Comparison of ENCODE assay signal across 21 mouse cellular contexts in the genomic region with DNA sequence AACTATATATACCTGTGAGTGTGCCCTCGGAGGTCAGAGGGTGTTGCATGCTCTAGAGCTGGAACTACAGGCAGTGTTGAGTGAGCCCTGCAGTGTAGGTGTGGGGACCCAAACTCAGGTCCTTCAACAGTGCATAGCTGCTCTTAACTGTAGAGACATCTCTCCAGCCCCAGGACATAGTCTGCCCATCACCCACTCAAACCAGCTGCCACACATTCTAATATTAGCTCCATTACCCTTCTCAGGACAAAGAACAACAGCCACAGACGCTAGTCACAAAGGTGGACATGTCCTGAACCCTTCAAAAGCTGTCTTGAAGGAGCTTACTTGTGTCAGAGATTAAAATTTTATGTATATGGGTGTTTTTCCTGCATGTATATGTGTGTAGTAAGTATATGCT. TPM values are rescaled to one million over a fixed set of nuclear protein-coding genes. Genes with fewer than 3 reads are reported as not detected.
DNase-seq lines count a peak whose midpoint lies in the region; ATAC-seq and TF ChIP-seq lines count a peak whose summit lies in the region.
"Had no signal": no experiment of that assay in that cellular context is flagged by ENCODE, and none has a peak within 500 bp of the region (broad histone marks: within the 10 kb centered on the region; RNA-seq: fewer than 3 reads in every experiment).

No protein-coding gene starts in this region.

- intact Hi-C loops in heart, adult 2 months (cut with DNase I): no loop called here

- TF ChIP-seq EP300 in heart, adult 2 months (IDR thresholded peaks at IDR 0.05; ENCODE audit: insufficient read depth, low read depth, low read length): 0 out of 2 replicates have a peak, but pooled peaks have one; percentile 16
- no peak for TF ChIP-seq EP300 in heart, postnatal 0 days (IDR thresholded peaks at IDR 0.05; ENCODE audit: low read depth)

- no peaks in the 10 kb centered on the region for H3K9me3 ChIP-seq in heart, embryonic 12.5 days (replicated peaks)
- H3K9me3 ChIP-seq in heart, embryonic 11.5 days (replicated peaks; ENCODE audit: control insufficient read depth, low read length): no peaks in the 10 kb centered on the region
- no peaks in the 10 kb centered on the region for H3K9me3 ChIP-seq in heart, embryonic 15.5 days (replicated peaks)
- no peaks in the 10 kb centered on the region for H3K9me3 ChIP-seq in heart, postnatal 0 days (replicated peaks; ENCODE audit: control insufficient read depth, low read length)
- no peaks in the 10 kb centered on the region for H3K9me3 ChIP-seq in liver, embryonic 12.5 days (replicated peaks)
- H3K9me3 ChIP-seq: embryonic facial prominence, embryonic 12.5 days; embryonic facial prominence, embryonic 15.5 days; hindbrain, embryonic 10.5 days; hindbrain, embryonic 13.5 days; intestine, embryonic 15.5 days had no signal

- TF ChIP-seq POLR2A in heart, adult 2 months (IDR thresholded peaks at IDR 0.05; ENCODE audit: insufficient read depth, low read depth, low read length): no peak

- peak overlapping the region; percentile 64 for H3K27ac ChIP-seq in heart, adult 2 months
- no peak overlapping the region; the same call in 1 of the 2 replicates for H3K27ac ChIP-seq in heart, embryonic 12.5 days (ENCODE audit: poor library complexity, severe bottlenecking)
- 0 out of 2 replicates have a peak overlapping the region, but pooled peaks have one; percentile 22 for H3K27ac ChIP-seq in heart, embryonic 11.5 days (ENCODE audit: low read depth, low read length)
- peak overlapping the region; percentile 2; the same call in 1 of the 2 replicates for H3K27ac ChIP-seq in heart, embryonic 15.5 days
- peak overlapping the region; percentile 60 for H3K27ac ChIP-seq in heart, postnatal 0 days (ENCODE audit: low read depth)
- H3K27ac ChIP-seq in liver, embryonic 12.5 days: no peak overlapping the region
- H3K27ac ChIP-seq: embryonic facial prominence, embryonic 12.5 days; embryonic facial prominence, embryonic 15.5 days; hindbrain, embryonic 10.5 days; hindbrain, embryonic 13.5 days; intestine, embryonic 15.5 days had no signal

- WGBS in heart, adult 2 months: 62% methylated on average over 2 of the region's 2 CpGs
- 59% methylated on average over 2 of the region's 2 CpGs for WGBS in heart, embryonic 12.5 days
- WGBS in heart, embryonic 11.5 days (ENCODE audit: insufficient replicate concordance): 70% methylated on average over 2 of the region's 2 CpGs
- WGBS in heart, embryonic 15.5 days: 70% methylated on average over 2 of the region's 2 CpGs
- 62% methylated on average over 2 of the region's 2 CpGs for WGBS in heart, postnatal 0 days
- WGBS in liver, embryonic 12.5 days (ENCODE audit: insufficient replicate concordance): 86% methylated on average over 2 of the region's 2 CpGs

- H3K36me3 ChIP-seq in heart, adult 2 months (ENCODE audit: control insufficient read depth, insufficient read depth, low read length): peaks cover 21% of the 10 kb centered on the region
- peaks cover 57% of the 10 kb centered on the region for H3K36me3 ChIP-seq in heart, embryonic 12.5 days
- H3K36me3 ChIP-seq in heart, embryonic 11.5 days (ENCODE audit: control insufficient read depth, insufficient read depth, low read length): peaks cover 15% of the 10 kb centered on the region
- peaks cover 19% of the 10 kb centered on the region for H3K36me3 ChIP-seq in heart, embryonic 15.5 days
- peaks cover 33% of the 10 kb centered on the region for H3K36me3 ChIP-seq in heart, postnatal 0 days (replicated peaks; ENCODE audit: control insufficient read depth, insufficient read depth, low read length)
- H3K36me3 ChIP-seq in liver, embryonic 12.5 days: peaks cover 70% of the 10 kb centered on the region

- peak in 1 of 2 experiments; percentile 34 for DNase-seq in heart, adult 2 months
- no peak for DNase-seq in heart, postnatal 4 days
- peak; percentile 24 for DNase-seq in heart, postnatal 0 days (ENCODE audit: low spot score)
- DNase-seq in frontal cortex, postnatal 36 days (ENCODE audit: low spot score in 2 of 2): no peak
- DNase-seq: cerebellum, adult 11 months; forebrain, postnatal 0 days; kidney, adult 11 months; kidney, adult 8-10 months had no signal

- H3K4me3 ChIP-seq in heart, adult 2 months: no peak overlapping the region
- H3K4me3 ChIP-seq in heart, embryonic 12.5 days: no peak overlapping the region
- no peak overlapping the region for H3K4me3 ChIP-seq in heart, embryonic 11.5 days (ENCODE audit: low read depth, low read length)
- no peak overlapping the region for H3K4me3 ChIP-seq in heart, embryonic 15.5 days
- H3K4me3 ChIP-seq in heart, postnatal 0 days (ENCODE audit: low read depth, low read length): no peak overlapping the region
- no peak overlapping the region for H3K4me3 ChIP-seq in liver, embryonic 12.5 days
- H3K4me3 ChIP-seq: embryonic facial prominence, embryonic 12.5 days; embryonic facial prominence, embryonic 15.5 days; hindbrain, embryonic 10.5 days; hindbrain, embryonic 13.5 days; intestine, embryonic 15.5 days had no signal

- no peaks in the 10 kb centered on the region; the same call in 1 of the 2 replicates for H3K79me2 ChIP-seq in heart, adult 2 months (replicated peaks; ENCODE audit: control insufficient read depth, insufficient read depth, low read length)

- H3K27me3 ChIP-seq in heart, adult 2 months (ENCODE audit: control insufficient read depth, insufficient read depth, low read length): no peaks in the 10 kb centered on the region
- H3K27me3 ChIP-seq in heart, embryonic 12.5 days (replicated peaks): no peaks in the 10 kb centered on the region
- H3K27me3 ChIP-seq in heart, embryonic 11.5 days (ENCODE audit: control insufficient read depth, insufficient read depth, low read length): no peaks in the 10 kb centered on the region
- no peaks in the 10 kb centered on the region for H3K27me3 ChIP-seq in heart, embryonic 15.5 days
- H3K27me3 ChIP-seq in heart, postnatal 0 days (ENCODE audit: control insufficient read depth, insufficient read depth, low read length): no peaks in the 10 kb centered on the region
- H3K27me3 ChIP-seq in liver, embryonic 12.5 days (replicated peaks): no peaks in the 10 kb centered on the region
- H3K27me3 ChIP-seq: embryonic facial prominence, embryonic 12.5 days; embryonic facial prominence, embryonic 15.5 days; hindbrain, embryonic 13.5 days; intestine, embryonic 15.5 days had no signal

- no peak overlapping the region for H3K9ac ChIP-seq in heart, adult 2 months (ENCODE audit: low read depth, low read length)
- H3K9ac ChIP-seq in heart, embryonic 12.5 days: no peak overlapping the region
- H3K9ac ChIP-seq in heart, embryonic 11.5 days (ENCODE audit: low read depth, low read length): no peak overlapping the region
- H3K9ac ChIP-seq in heart, embryonic 15.5 days: no peak overlapping the region
- H3K9ac ChIP-seq in heart, postnatal 0 days (replicated peaks; ENCODE audit: low read depth, low read length): no peak overlapping the region; the same call in 1 of the 2 replicates
- no peak overlapping the region for H3K9ac ChIP-seq in liver, embryonic 12.5 days
- H3K9ac ChIP-seq: embryonic facial prominence, embryonic 12.5 days; embryonic facial prominence, embryonic 15.5 days; forebrain, postnatal 0 days; hindbrain, embryonic 13.5 days; intestine, embryonic 15.5 days had no signal

- peaks cover 10% of the 10 kb centered on the region for H3K4me1 ChIP-seq in heart, adult 2 months (ENCODE audit: control insufficient read depth, insufficient read depth, low read length)
- H3K4me1 ChIP-seq in heart, embryonic 12.5 days (replicated peaks): peaks cover 28% of the 10 kb centered on the region
- H3K4me1 ChIP-seq in heart, embryonic 11.5 days (ENCODE audit: control insufficient read depth, insufficient read depth, low read length): 0 out of 2 replicates have a peak, but pooled peaks cover 6% of the 10 kb centered on the region
- peaks cover 24% of the 10 kb centered on the region for H3K4me1 ChIP-seq in heart, embryonic 15.5 days (replicated peaks)
- H3K4me1 ChIP-seq in heart, postnatal 0 days (ENCODE audit: control insufficient read depth, insufficient read depth): peaks cover 16% of the 10 kb centered on the region; the same call in 1 of the 2 replicates
- no peaks in the 10 kb centered on the region for H3K4me1 ChIP-seq in liver, embryonic 12.5 days
- H3K4me1 ChIP-seq: embryonic facial prominence, embryonic 12.5 days; hindbrain, embryonic 10.5 days; intestine, embryonic 15.5 days had no signal

- no peak overlapping the region for H3K4me2 ChIP-seq in heart, embryonic 12.5 days
- H3K4me2 ChIP-seq in heart, embryonic 11.5 days: no peak overlapping the region
- no peak overlapping the region for H3K4me2 ChIP-seq in heart, embryonic 15.5 days
- no peak overlapping the region for H3K4me2 ChIP-seq in heart, postnatal 0 days (ENCODE audit: low read depth, low read length)
- no peak overlapping the region for H3K4me2 ChIP-seq in liver, embryonic 12.5 days
- H3K4me2 ChIP-seq: embryonic facial prominence, embryonic 12.5 days; embryonic facial prominence, embryonic 15.5 days; hindbrain, embryonic 13.5 days; intestine, embryonic 15.5 days had no signal

- TF ChIP-seq CTCF in heart, adult 2 months (IDR thresholded peaks at IDR 0.05): no peak
- TF ChIP-seq CTCF in heart, postnatal 0 days (IDR thresholded peaks at IDR 0.05; ENCODE audit: low read depth): no peak

- no peak for ATAC-seq in heart, embryonic 12.5 days (ENCODE audit: insufficient number of reproducible peaks, low FRiP score)
- no peak for ATAC-seq in heart, embryonic 11.5 days (replicated peaks; ENCODE audit: insufficient number of reproducible peaks, low FRiP score, low TSS enrichment)
- ATAC-seq in heart, embryonic 15.5 days (replicated peaks; ENCODE audit: insufficient number of reproducible peaks, insufficient read depth, low FRiP score, low read depth): 0 out of 2 replicates have a peak, but pooled peaks have one; percentile 40
- ATAC-seq in heart, postnatal 0 days (ENCODE audit: insufficient read depth, low read depth): peak; percentile 59; the same call in 1 of the 2 replicates
- ATAC-seq in liver, embryonic 12.5 days: no peak
- ATAC-seq: CD4-positive, CD25-positive, alpha-beta regulatory T cell, adult 4 months; forebrain, embryonic 14.5 days; forebrain, postnatal 0 days; intestine, embryonic 15.5 days had no signal

RNA-seq across cellular contexts. Expression of a gene that starts 15.3 kb away (rescaled TPM):
- total RNA-seq in heart, adult 2 months (2021): 100 to 1,000 TPM; 206 to 238 TPM
- polyA plus RNA-seq in heart, adult 2 months (2012; rRNA removed): 79.7 and 140 TPM in 2 replicates
- 60.5 and 63.6 TPM in 2 replicates for polyA plus RNA-seq in heart, embryonic 12.5 days (2016; fragmentation: Nextera tagmentation; extraction: Ambion mirVana)
- polyA plus RNA-seq in heart, embryonic 11.5 days (2014; fragmentation: Nextera tagmentation; extraction: Ambion mirVana): 49.8 and 51.6 TPM in 2 replicates
- 100 to 1,000 TPM; 113 to 114 TPM for total RNA-seq in heart, postnatal 4 days (2021)
- polyA plus RNA-seq in heart, embryonic 15.5 days (2015; fragmentation: Nextera tagmentation; extraction: Ambion mirVana): 49.6 and 51.0 TPM in 2 replicates
- total RNA-seq in heart, postnatal 0 days (2014; rRNA removed; ENCODE audit: low replicate concordance): 48.8 and 52.5 TPM in 2 replicates
- polyA plus RNA-seq in heart, postnatal 0 days (2015; fragmentation: Nextera tagmentation; extraction: Ambion mirVana): 56.4 and 56.6 TPM in 2 replicates
- polyA plus RNA-seq in liver, embryonic 12.5 days (2016; fragmentation: Nextera tagmentation; extraction: Ambion mirVana): 12.4 and 14.7 TPM in 2 replicates

RNA-seq across cellular contexts. Expression of a gene that starts 54.7 kb away (rescaled TPM):
- 1 to 10 TPM; 5.9 to 6.8 TPM for total RNA-seq in heart, adult 2 months (2021)
- 1.5 TPM in 2 replicates for polyA plus RNA-seq in heart, adult 2 months (2012; rRNA removed)
- polyA plus RNA-seq in heart, embryonic 12.5 days (2016; fragmentation: Nextera tagmentation; extraction: Ambion mirVana): 1.4 and 1.7 TPM in 2 replicates
- polyA plus RNA-seq in heart, embryonic 11.5 days (2014; fragmentation: Nextera tagmentation; extraction: Ambion mirVana): 1.7 and 2.8 TPM in 2 replicates
- 1 to 10 TPM; 4.9 to 5.4 TPM for total RNA-seq in heart, postnatal 4 days (2021)
- polyA plus RNA-seq in heart, embryonic 15.5 days (2015; fragmentation: Nextera tagmentation; extraction: Ambion mirVana): 0.83 and 2.7 TPM in 2 replicates
- 2.6 and 5.6 TPM in 2 replicates for total RNA-seq in heart, postnatal 0 days (2014; rRNA removed; ENCODE audit: low replicate concordance)
- polyA plus RNA-seq in heart, postnatal 0 days (2015; fragmentation: Nextera tagmentation; extraction: Ambion mirVana): 0.57 and 0.71 TPM in 2 replicates
- polyA plus RNA-seq in liver, embryonic 12.5 days (2016; fragmentation: Nextera tagmentation; extraction: Ambion mirVana): 0.60 and 0.75 TPM in 2 replicates
- total RNA-seq: common myeloid progenitor, adult 5-6 weeks; MEL had no signal

Comparison
In these comparisons a context has a peak if more than half of its experiments do, and no peak if none do; other contexts are left out.
1. H3K27ac ChIP-seq: peak in heart, adult 2 months (single experiment), heart, embryonic 11.5 days (single experiment), heart, embryonic 15.5 days (single experiment) and heart, postnatal 0 days (single experiment); none in heart, embryonic 12.5 days (single experiment) and liver, embryonic 12.5 days (single experiment).
2. ATAC-seq: peak in heart, embryonic 15.5 days (single experiment) and heart, postnatal 0 days (single experiment); none in heart, embryonic 12.5 days (single experiment), heart, embryonic 11.5 days (single experiment) and liver, embryonic 12.5 days (single experiment).